Mouse (Mus musculus) kidney, postnatal 10 days (tissue): ENCODE measurements around the gene Pom121l2.
A peak's percentile ranks its signal among the peaks of the same experiment; 100 is the strongest.

ENCODE experiments used
- DNase-seq: peaks from one replicate; pipeline ENCODE4 v3.0.0; 2021; ENCODE audit warnings: mixed read lengths

Pom121l2 gene

GRCm38 (mm10) chr13:22020901-22021339, 39.9 kb downstream of the Pom121l2 start:
- DNase-seq = peak; percentile 75

GRCm38 (mm10) chr13:22021581-22021980, 40.6 kb downstream of the Pom121l2 start:
- no peak for DNase-seq

GRCm38 (mm10) chr13:22022241-22022640, 41.2 kb downstream of the Pom121l2 start:
- peak; percentile 85 for DNase-seq

- peak; percentile 89 for DNase-seq
Measured at GRCm38 (mm10) chr13:22026058-22027031, 45.4 kb downstream of the Pom121l2 start.

GRCm38 (mm10) chr13:22028673-22029460, 47.9 kb downstream of the Pom121l2 start:
- DNase-seq = peak; percentile 97

GRCm38 (mm10) chr13:22029928-22030327, 48.9 kb downstream of the Pom121l2 start:
- no peak for DNase-seq

GRCm38 (mm10) chr13:22030493-22030892, 49.5 kb downstream of the Pom121l2 start:
- no peak for DNase-seq

- no peak for DNase-seq
Measured at GRCm38 (mm10) chr13:22033741-22034442, 52.9 kb downstream of the Pom121l2 start.

GRCm38 (mm10) chr13:22034443-22035266, 53.7 kb downstream of the Pom121l2 start:
- DNase-seq = no peak

GRCm38 (mm10) chr13:22035267-22036148, 54.5 kb downstream of the Pom121l2 start, which contains the start of the genes Hist1h2ah and Hist1h2bk:
Gene Hist1h2ah (minus strand): TSS chr13:22035568.
Gene Hist1h2bk (plus strand): TSS chr13:22035870.
- peak; percentile 84 for DNase-seq

GRCm38 (mm10) chr13:22036149-22036956, 55.4 kb downstream of the Pom121l2 start:
- no peak for DNase-seq

GRCm38 (mm10) chr13:22036986-22037385, 56.0 kb downstream of the Pom121l2 start:
- DNase-seq = no peak

- no peak for DNase-seq
Measured at GRCm38 (mm10) chr13:22037415-22037814, 56.4 kb downstream of the Pom121l2 start.
